Mouse (Mus musculus) urinary bladder, postnatal 36 days (tissue): ENCODE measurements around the gene Dynll1.

Source experiments
- DNase-seq, 2 experiments: peaks; one replicate each; pipeline ENCODE4 v3.0.0; 2022; ENCODE audit warnings: low spot score in 2 of 2, mixed read lengths in 1 of 2

The Dynll1 gene

DNA sequence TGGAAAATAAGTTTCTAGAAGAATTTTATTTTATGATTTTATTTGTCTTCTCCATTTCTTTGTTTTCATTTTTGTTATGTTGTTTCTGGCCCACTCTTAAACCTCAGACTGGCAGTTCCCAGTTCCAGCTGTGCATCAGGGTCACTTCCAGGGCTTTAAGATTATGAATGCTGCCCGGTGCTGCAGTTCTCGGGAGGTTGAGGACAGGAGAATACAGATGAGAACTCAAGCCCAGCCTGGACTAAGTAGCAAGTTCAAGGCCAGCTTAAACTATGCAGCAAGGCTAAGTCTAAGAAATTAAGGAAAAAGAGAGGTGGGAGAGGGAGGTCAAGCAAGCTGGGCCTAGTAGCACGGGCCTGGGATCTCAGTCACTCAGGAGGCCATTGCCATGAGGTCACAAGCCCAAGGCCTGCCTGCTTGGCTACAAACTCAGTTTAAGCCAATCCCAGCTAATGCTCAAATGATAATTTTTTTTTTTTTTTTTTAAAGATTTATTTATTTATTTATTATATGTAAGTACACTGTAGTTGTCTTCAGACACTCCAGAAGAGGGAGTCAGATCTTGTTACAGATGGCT lies 33.2 kb downstream of the Dynll1 start:
- no peak for DNase-seq

DNA sequence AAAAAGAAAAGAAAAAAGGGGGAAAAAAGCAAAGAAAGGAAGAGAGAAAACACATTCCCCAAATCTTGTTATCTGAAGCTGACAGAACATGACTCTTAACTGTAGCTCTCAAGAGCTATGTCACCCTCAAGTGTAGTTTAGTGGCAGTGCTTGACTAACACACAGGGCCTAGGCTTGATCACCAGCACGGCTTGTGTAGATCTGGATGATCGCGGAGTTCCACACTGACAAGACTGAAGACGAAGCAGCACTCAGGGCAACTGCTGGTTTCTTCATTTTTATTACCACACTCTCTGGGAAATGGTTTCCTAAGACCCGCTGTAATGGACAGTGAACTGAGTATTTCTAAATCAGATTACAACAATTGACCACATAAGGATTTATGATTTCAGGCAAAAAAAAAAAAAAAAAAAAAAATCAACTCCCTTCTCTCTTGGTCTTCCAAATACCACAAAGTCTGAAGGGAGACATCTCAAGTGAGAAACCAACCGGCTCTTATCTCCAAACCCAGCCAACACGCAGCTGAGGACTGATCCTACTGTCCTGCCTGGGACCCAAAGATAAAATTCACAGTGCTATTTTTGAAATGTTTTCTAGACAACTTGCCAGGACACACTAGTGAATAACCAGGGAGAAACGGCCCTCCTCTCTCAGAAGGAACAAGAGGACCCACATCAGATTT lies 33.9 kb downstream of the Dynll1 start:
- DNase-seq, result no peak

DNA sequence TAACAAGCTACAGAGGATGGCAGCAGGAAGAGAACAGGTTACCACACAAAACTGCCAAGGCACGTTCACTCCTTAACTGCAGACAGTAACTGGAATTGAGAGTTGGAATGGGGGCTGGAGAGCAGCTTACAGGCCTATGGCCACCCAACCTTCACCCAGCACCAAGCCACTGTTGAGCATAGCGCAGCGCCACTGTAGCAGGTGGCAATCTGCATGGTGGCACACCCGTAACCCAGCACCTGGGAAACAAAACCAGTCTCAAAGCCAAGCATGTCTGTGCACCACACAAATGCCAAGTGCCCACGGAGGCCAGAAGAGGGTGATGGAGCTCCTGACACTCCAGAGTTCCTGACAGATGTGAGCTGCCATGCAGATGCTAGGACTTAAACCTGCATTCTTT lies 34.5 kb downstream of the Dynll1 start:
- no peak for DNase-seq

DNA sequence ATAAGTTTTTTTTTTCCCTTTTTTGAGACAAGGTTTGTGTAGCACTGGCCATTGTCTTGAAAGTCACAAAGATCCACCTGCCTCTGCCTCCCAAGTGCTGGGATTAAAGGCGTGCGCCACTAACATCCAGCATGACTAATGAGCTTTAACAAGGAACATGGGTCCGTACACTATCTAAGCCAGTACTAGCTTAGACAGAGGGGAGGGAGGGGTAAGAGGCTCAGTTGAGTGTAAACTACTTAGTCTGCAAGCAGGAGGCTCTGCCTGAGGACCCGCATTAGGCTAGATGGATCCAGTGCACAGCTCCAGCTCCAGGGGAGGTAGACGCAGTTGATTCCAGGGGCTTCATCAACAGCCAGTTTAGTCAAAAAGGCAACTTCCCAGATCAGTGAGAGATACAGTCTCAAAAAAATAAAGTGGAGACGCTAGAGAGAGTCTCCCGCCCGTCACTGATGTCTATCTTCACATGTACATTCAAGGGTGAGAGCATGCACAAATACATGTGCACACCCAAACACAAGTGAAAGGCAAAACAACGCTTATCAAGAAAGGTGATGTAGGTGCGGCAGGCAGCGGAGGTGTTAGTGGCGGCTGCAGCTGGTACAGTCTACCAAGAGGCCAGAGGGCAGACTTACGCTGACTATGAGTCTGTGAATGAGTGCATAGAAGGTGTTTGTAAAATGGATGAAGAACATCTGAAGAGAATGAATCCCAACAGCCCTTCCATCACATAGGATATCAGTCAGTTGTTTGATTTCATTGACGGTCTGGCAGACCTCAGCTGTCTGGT lies 38.1 kb downstream of the Dynll1 start:
- no peak for DNase-seq

DNA sequence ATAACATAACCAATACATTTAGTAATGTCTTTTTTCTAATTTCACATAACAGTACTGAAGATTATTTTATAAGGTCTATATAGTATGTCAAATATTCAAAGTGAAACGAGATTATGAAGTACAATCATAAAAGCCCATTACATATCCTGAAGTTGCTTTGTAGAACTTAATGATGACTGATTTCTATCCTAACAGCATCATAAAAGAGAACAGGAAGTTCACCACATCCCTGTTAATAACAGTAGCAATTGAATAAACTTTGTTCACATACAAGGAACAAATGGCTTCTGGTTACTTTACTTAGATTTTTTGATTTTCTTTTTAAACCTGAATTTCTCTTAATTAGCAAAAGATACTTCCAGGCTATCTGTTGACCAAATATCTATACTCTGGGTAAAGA lies 38.9 kb downstream of the Dynll1 start:
- no peak for DNase-seq

DNA sequence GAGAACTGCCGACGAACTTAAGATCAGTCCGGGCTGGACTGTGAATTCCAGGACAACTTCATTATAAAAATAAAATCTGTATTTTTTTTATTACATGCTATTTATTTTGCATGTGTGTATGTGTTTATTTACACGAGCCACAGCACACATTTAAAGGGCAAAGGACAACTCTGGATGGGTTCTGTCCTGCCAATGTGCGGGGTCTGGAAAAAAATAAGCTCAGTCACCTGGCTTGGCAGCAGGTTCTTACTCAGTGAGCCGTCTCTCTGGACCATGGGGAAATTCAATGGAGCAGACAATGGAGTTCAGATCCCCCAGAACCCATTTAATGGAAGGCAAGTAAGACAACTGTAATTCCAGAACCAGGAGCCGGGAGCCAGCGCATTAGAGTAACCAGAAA lies 39.7 kb downstream of the Dynll1 start:
- DNase-seq, result no peak

DNA sequence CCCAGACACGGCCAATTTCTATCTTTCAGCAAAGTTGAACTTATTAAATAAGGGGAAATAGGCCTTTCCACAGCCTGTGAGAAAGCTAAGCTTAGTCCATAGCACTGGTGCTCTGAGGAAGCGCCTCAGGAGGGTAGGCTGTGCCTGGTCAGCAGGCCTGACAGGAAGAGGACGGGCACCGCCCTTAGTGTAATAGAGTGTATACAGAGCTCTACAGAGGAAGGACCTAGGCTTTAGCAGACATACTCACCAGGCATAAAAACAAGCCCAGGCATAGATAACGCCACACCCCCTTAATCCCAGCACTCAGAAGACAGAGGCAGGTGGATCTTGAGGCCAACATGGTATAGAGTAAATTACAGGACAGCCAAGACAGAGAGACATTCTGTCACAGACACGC lies 40.4 kb downstream of the Dynll1 start:
- no peak for DNase-seq

DNA sequence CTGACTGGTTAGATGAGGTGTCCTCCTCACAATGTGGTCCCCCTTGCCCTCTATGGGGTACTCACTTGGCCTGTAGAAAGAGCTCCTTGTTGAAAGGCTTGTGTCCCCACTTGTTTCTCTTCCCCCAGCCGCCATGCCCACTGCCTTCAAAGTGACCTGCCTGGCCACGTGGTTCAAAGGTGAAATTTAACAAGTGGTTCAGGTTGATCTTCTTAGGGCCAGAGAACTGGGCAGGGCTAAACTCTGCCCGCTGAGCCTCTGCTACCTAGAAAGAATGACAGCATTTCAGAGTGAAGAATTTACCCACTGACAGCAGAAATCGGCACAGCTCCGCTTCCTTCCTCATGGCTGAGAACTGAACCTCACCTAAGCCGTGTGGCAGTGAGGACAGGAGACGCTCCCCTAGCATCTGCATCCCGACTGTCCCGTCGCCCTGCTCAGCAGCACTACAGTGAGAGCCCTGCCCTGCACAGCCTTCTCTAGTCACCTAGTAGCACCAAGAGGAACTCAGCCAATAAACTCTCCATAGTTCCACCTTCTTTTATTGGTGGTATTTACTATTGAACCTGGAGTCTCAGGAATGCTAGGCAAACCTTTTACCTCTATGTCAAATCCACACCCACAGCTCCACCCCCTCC lies 43.8 kb downstream of the Dynll1 start:
- no peak for DNase-seq

DNA sequence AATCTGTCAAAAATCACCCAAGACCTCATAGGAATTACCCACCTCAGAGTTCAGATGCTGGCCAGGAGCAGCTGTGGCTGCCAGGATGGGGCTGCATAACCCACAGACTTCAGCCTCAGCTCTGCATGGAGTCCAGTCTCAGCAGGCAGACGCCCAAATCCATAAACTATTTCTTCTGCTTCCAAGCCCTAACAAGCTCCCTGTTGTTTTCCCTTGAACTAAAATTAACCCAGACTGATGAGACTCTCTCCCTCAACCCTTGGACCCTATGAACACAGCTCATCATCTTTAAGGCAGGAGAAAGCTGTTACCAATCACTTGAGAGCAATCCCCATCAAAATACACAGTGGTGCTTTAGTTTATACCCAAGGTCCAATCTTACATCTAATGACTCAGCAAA lies 45.3 kb downstream of the Dynll1 start:
- no peak for DNase-seq
